Mouse (Mus musculus) spleen, adult 12 weeks (tissue): ENCODE measurements around the gene Foxn3.

ENCODE experiments used
- DNase-seq: peaks from one replicate; pipeline ENCODE4 v3.0.0; 2022; ENCODE audit warnings: low spot score

Foxn3 gene

GRCm38 (mm10) chr12:99247939-99248338 lies 315.4 kb downstream of the Foxn3 start:
- DNase-seq, result no peak

GRCm38 (mm10) chr12:99246984-99247746 lies 316.2 kb downstream of the Foxn3 start:
- no peak for DNase-seq

GRCm38 (mm10) chr12:99244673-99245072 lies 318.7 kb downstream of the Foxn3 start:
- DNase-seq, result no peak

GRCm38 (mm10) chr12:99244264-99244663 lies 319.1 kb downstream of the Foxn3 start:
- DNase-seq, result no peak

GRCm38 (mm10) chr12:99243316-99243715 lies 320.1 kb downstream of the Foxn3 start:
- no peak for DNase-seq

- no peak for DNase-seq
Observed at GRCm38 (mm10) chr12:99240185-99240726, 323.1 kb downstream of the Foxn3 start.

GRCm38 (mm10) chr12:99239735-99240134 lies 323.6 kb downstream of the Foxn3 start:
- no peak for DNase-seq

GRCm38 (mm10) chr12:99237497-99237896 lies 325.9 kb downstream of the Foxn3 start:
- no peak for DNase-seq

GRCm38 (mm10) chr12:99234346-99234745 lies 329.0 kb downstream of the Foxn3 start:
- DNase-seq, result no peak

GRCm38 (mm10) chr12:99233386-99233785 lies 330.0 kb downstream of the Foxn3 start:
- DNase-seq, result no peak

- DNase-seq, result no peak
Observed at GRCm38 (mm10) chr12:99232478-99232877, 330.9 kb downstream of the Foxn3 start.

GRCm38 (mm10) chr12:99231321-99231720 lies 332.1 kb downstream of the Foxn3 start:
- DNase-seq, result no peak

- no peak for DNase-seq
Observed at GRCm38 (mm10) chr12:99230783-99231048, 332.7 kb downstream of the Foxn3 start.

- no peak for DNase-seq
Observed at GRCm38 (mm10) chr12:99229973-99230782, 333.2 kb downstream of the Foxn3 start.

GRCm38 (mm10) chr12:99227313-99227952 lies 335.9 kb downstream of the Foxn3 start:
- DNase-seq, result no peak

- peak; percentile 22 for DNase-seq
Observed at GRCm38 (mm10) chr12:99224863-99225603, 338.3 kb downstream of the Foxn3 start.

- DNase-seq, result no peak
Observed at GRCm38 (mm10) chr12:99221087-99221846, 342.1 kb downstream of the Foxn3 start.

GRCm38 (mm10) chr12:99220333-99220732 lies 343.0 kb downstream of the Foxn3 start:
- DNase-seq, result no peak

GRCm38 (mm10) chr12:99219812-99220211 lies 343.6 kb downstream of the Foxn3 start:
- no peak for DNase-seq

- no peak for DNase-seq
Observed at GRCm38 (mm10) chr12:99217145-99217698, 346.2 kb downstream of the Foxn3 start.

- DNase-seq, result no peak
Observed at GRCm38 (mm10) chr12:99216341-99216761, 347.0 kb downstream of the Foxn3 start.
